Mouse (Mus musculus) heart, embryonic 10.5 days (tissue): ENCODE measurements around the gene Stat6. TPM values are rescaled to one million over a fixed set of nuclear protein-coding genes. Genes with fewer than 3 reads are reported as not detected.

Experiments
- DNase-seq: peaks from one replicate; pipeline ENCODE4 v3.0.0-alpha.2; 2017; ENCODE audit warnings: low spot score
- H3K27ac ChIP-seq: fragments of 300-500 bp; sonication (generic); 2 replicates; pipeline ENCODE4 v1.5.1; 2016; ENCODE audit warnings: mild to moderate bottlenecking
- H3K27me3 ChIP-seq: fragments of 300-500 bp; sonication (generic); 2 replicates; pipeline ENCODE4 v1.6.1; 2016; ENCODE audit warnings: mild to moderate bottlenecking; ENCODE audit not compliant: poor library complexity, insufficient read depth, severe bottlenecking
- H3K36me3 ChIP-seq: fragments of 300-500 bp; sonication (generic); 2 replicates; pipeline ENCODE4 v1.6.1; 2016; ENCODE audit warnings: mild to moderate bottlenecking, moderate library complexity
- H3K4me1 ChIP-seq: fragments of 300-500 bp; sonication (generic); 2 replicates; pipeline ENCODE4 v1.6.1; 2016; ENCODE audit warnings: mild to moderate bottlenecking
- H3K4me3 ChIP-seq: fragments of 300-500 bp; sonication (generic); 2 replicates; pipeline ENCODE4 v1.5.1; 2016; ENCODE audit warnings: mild to moderate bottlenecking, moderate library complexity
- H3K9me3 ChIP-seq: fragments of 300-500 bp; sonication (generic); 2 replicates; pipeline ENCODE4 v1.6.1; 2016; ENCODE audit warnings: mild to moderate bottlenecking, moderate library complexity
- WGBS: fragments of 180-500 bp; shearing (Covaris S2); methylation state at CpG from one replicate; pipeline ENCODE4 v1.1.7; 2016; 5-methylcytosine and 5-hydroxymethylcytosine counted together
- polyA plus RNA-seq: library from polyadenylated mRNA; unstranded; fragments of >200 nt; fragmentation: Nextera tagmentation; extraction: Ambion mirVana; gene quantifications from 2 replicates; pipeline ENCODE4 v1.2.1, GENCODE M21; 2016

The Stat6 gene
- polyA plus RNA-seq, 1 experiment from 2014 or later: 22.5 TPM

DNA sequence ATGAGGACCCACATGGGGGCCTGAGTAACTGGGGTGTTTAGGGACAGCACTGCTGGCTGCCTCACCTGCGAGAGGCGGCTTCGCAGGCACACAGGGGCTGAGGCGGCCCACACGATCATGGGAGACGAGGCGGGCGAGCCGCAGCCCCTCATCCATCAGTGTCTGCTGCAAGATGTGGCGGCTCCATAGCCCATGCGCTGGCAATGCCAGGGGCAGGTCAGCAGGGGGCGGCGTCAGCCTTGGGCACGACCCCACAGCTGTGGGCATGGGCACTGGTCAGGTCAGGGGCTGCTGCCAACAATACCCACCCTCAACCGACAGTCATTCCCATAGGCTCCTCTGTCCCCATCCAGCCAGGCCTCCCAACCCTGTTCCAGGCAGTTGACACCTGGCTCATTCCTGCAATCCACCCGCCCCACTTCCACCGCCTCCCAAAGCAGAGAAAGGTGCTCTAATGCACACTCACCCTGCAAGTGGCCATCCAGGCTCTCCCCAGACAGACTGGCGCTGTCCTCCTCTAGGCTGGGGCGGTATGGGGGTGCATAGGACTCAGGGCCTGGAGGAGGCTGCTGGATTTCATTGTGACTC lies 20.0 kb downstream of the Stat6 start:
- H3K4me3 ChIP-seq: peak overlapping the region; percentile 55
- peaks cover 39% of the 10 kb centered on the region for H3K27me3 ChIP-seq
- no peak for DNase-seq
- WGBS: 25% methylated on average over 19 of the region's 19 CpGs
- H3K27ac ChIP-seq: peak overlapping the region; percentile 82
- peaks cover 79% of the 10 kb centered on the region for H3K4me1 ChIP-seq
- H3K36me3 ChIP-seq: peaks cover 44% of the 10 kb centered on the region
- H3K9me3 ChIP-seq: no peaks in the 10 kb centered on the region

DNA sequence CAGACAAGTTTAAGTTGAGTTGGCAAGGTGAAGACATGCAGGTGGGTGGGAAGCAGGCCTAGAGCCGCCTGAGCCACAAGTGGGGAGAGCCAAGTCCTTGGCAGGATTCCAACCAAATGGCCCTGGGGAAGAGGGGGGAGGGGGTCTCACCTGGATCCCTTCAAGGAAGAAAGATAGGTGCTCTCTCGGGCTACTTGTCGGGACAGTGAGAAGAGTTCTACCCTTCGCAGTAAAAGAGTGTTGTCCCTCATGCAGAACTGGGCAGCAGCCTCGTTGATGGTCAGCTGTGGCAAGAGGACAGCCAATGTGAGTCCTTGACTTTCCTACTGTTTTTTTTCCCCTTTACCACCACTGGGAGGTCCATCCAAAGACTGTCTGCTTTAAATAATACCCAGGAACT lies 20.8 kb downstream of the Stat6 start:
- H3K27me3 ChIP-seq: peaks cover 39% of the 10 kb centered on the region
- H3K4me3 ChIP-seq: 0 out of 2 replicates have a peak overlapping the region, but pooled peaks have one; percentile 78
- DNase-seq: no peak
- no peaks in the 10 kb centered on the region for H3K9me3 ChIP-seq
- peak overlapping the region; percentile 36; the same call in 1 of the 2 replicates for H3K27ac ChIP-seq
- WGBS: 27% methylated on average over 5 of the region's 5 CpGs
- H3K36me3 ChIP-seq: peaks cover 44% of the 10 kb centered on the region
- peaks cover 82% of the 10 kb centered on the region for H3K4me1 ChIP-seq

DNA sequence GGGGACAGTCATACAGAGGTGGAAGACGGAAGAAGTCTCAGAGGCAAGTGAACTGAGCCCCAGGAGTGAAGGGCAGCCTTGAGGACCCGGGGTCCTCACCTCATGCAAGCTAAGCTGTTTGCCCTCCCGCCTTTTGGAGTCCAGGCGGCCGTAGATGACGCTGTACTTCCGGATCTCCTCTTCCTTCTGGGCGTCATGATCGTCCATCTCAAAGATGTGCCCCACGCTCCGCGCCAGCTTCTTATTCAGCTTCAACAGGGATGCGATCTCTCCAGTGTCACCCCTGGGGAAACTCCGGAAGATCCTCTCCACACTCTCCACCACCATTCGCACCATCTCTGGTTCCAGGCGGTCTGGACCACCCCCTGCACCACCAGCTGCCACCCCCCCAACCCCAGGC lies 21.4 kb downstream of the Stat6 start:
- Histone ChIP-seq H3K4me3 (peak overlapping the region; percentile 78), H3K27me3 (peaks cover 39% of the 10 kb centered on the region), H3K4me1 (peaks cover 88% of the 10 kb centered on the region), H3K27ac (peak overlapping the region; percentile 36), H3K36me3 (peaks cover 43% of the 10 kb centered on the region), H3K9me3 (no peaks in the 10 kb centered on the region)
- 40% methylated on average over 16 of the region's 16 CpGs for WGBS
- no peak for DNase-seq

DNA sequence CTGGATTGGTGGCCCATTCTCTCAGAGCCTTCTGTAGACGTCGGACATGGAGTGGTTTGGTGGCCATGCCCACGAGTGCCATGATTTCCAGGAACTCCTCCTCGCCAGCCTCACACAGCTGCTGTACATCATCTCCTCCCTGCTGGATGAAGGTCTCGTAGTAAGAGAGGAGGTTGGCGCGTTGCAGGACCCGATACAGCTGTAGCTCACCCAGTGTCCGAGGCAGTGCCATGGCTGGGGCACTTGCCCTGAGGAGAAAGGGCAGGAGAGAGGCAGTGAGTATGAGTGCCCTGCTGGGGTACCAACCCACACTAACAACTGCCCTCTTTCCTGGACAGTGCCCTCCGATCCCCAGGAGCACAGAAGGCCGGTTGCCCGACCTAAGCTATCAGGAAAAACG lies 22.1 kb downstream of the Stat6 start:
- H3K27me3 ChIP-seq: peaks cover 39% of the 10 kb centered on the region
- H3K36me3 ChIP-seq: peaks cover 36% of the 10 kb centered on the region
- 31% methylated on average over 13 of the region's 13 CpGs for WGBS
- peaks cover 92% of the 10 kb centered on the region for H3K4me1 ChIP-seq
- H3K27ac ChIP-seq: peak overlapping the region; percentile 17; the same call in 1 of the 2 replicates
- peak overlapping the region; percentile 78 for H3K4me3 ChIP-seq
- H3K9me3 ChIP-seq: no peaks in the 10 kb centered on the region
- DNase-seq: no peak

DNA sequence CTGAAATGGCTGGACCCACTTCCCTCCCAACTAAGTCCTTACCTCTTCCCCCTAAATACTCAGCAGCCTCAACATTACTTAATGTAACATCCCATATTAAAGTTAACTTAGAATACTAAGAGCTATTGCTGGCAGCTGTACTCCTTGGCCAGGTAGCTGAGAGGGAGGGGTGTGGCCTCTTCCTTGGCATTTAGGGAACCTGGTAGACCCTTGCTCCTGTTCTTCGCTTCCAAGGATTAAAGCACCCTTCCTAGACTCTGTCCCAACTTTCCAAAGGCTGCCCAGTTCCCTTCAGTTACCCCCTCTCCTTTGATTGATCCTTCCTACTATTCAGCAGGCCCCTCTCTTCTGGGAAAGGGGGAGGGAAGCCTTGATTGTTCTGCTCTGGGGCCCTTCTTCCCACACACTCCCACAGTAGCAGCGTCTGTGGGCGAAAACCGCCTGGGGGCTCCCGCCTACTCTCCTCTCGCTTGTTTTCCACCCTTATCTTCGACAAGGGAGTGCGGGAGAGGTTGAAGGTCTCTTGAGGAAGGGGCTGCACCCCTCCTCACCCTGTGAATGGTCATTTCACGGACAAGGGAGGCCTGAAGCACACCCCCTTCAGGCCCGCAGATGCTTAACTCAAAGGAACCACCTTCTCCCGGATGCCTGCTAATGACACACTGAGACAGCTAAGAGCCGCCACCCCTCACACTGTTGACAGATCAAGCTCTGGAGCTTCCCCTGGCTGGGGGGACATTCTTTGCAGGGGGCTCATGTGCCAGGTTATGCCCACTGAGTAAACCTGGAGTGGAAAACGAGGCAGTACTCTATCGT lies 22.8 kb downstream of the Stat6 start:
- peak overlapping the region; percentile 96 for H3K27ac ChIP-seq
- no peaks in the 10 kb centered on the region for H3K9me3 ChIP-seq
- WGBS: 4% methylated on average over 14 of the region's 14 CpGs
- H3K27me3 ChIP-seq: peaks cover 39% of the 10 kb centered on the region
- H3K4me3 ChIP-seq: peak overlapping the region; percentile 78
- H3K4me1 ChIP-seq: peaks cover 92% of the 10 kb centered on the region
- DNase-seq: no peak
- peaks cover 30% of the 10 kb centered on the region for H3K36me3 ChIP-seq

DNA sequence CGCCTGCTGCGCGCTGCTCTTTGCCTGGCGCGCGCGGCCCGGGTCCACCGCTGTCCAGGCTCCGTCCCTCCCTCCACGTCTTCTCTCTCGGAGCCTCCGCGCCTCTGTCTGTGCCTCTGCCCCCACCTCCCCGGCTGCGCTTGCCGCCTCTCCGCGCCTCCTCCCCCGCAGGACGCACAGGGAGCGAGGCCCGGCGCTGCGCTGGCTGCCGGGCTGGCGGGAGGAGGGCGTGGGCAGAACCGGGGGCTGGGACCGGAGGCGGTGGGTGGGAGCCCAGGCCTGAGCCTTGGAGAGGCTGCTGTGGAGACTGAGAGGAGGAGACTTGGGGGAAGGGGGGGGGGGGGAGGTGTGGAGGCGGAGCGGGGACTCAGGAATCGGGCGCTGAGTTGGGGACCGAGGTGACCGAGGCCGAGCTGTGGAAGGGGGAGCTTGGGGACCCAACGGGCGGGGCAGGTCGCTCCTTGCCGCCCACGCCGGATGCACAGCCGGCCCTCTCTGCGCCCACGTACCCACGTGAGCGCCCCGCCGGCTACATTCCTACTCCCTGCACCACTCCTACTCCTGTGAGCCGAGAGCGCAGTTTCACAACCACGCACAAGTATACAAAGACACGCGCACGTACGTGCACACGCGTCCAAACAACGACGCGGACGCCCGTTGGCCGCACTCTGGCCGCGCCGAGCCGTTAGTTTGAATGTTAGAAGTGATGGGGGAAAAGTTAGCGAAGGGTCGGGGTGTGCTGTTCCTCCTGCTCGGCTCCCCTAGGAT lies 23.9 kb downstream of the Stat6 start, which contains the start of gene Nemp1:
Nemp1 (plus strand) TSS at position 401 of the 768 bp plus-strand sequence.
- Histone ChIP-seq H3K4me3 (peak within 1 kb of the TSS; percentile 78), H3K27me3 (peaks cover 39% of the 10 kb centered on the region), H3K36me3 (peaks cover 22% of the 10 kb centered on the region), H3K9me3 (no peaks in the 10 kb centered on the region), H3K4me1 (peaks cover 80% of the 10 kb centered on the region), H3K27ac (peak within 1 kb of the TSS; percentile 96)
- under 1% methylated on average over 64 of the region's 73 CpGs for WGBS
- DNase-seq: peak; percentile 92

GRCm38 (mm10) chr10:127667269-127668092 lies 24.7 kb downstream of the Stat6 start:
- peak; percentile 94 for DNase-seq
- Histone ChIP-seq H3K4me3 (peak overlapping the region; percentile 78), H3K27me3 (peaks cover 35% of the 10 kb centered on the region), H3K27ac (peak overlapping the region; percentile 96), H3K9me3 (no peaks in the 10 kb centered on the region), H3K4me1 (peaks cover 72% of the 10 kb centered on the region), H3K36me3 (peaks cover 22% of the 10 kb centered on the region)
- WGBS: 1% methylated on average over 35 of the region's 35 CpGs

DNA sequence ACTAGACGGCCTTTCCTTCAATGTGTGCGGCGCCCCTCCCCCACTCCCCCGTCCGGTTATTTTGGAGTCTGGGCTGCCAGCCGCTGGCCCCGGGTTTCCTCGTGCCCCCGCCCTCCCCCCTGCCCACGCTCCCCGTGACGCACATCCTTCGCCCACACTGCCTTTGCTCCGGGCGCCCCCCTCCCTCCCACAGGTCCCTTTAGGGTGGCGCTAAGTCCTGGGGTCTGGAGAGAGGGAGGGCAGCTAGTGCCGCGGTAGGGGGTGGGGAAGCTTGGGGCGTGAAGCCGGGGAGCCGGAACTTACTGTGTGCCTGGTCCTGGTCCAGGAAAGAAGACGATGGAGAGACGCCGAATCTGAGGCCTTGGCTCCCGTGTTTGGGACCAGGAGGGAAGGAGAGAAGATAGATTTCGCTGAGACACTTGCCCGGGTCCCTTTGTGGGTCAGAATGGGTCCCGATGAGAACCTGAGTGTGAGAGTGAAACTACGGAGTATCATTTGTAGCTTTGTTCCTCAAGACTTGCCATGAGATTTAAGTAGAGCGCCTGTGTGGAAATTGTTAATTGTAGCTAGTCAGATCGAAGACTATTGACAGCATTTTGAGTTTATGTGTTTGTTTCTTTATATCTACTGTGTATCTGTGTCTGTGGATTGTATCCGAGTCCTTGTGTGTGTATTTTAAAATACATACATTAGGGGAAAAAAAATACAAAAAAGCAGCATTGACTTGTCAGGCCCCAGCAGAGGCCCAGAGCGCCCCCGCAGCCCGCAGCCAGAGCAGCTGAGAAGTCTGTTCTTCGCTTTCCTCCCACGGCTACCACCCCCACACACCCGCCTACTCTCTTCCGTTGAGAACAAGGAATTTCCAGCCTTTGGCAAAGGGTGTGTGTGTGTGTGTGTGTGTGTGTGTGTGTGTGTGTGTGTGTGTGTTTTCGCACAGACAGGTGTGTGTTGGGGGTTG lies 25.6 kb downstream of the Stat6 start, which contains the start of gene Nab2:
Nab2 (minus strand) TSS at position 476 of the 958 bp plus-strand sequence.
- DNase-seq: peak; percentile 86
- peak within 1 kb of the TSS; percentile 78 for H3K4me3 ChIP-seq
- H3K27me3 ChIP-seq: peaks cover 26% of the 10 kb centered on the region
- peak within 1 kb of the TSS; percentile 96 for H3K27ac ChIP-seq
- 1% methylated on average over 40 of the region's 40 CpGs for WGBS
- H3K36me3 ChIP-seq: peaks cover 16% of the 10 kb centered on the region
- peaks cover 64% of the 10 kb centered on the region for H3K4me1 ChIP-seq
- H3K9me3 ChIP-seq: no peaks in the 10 kb centered on the region

DNA sequence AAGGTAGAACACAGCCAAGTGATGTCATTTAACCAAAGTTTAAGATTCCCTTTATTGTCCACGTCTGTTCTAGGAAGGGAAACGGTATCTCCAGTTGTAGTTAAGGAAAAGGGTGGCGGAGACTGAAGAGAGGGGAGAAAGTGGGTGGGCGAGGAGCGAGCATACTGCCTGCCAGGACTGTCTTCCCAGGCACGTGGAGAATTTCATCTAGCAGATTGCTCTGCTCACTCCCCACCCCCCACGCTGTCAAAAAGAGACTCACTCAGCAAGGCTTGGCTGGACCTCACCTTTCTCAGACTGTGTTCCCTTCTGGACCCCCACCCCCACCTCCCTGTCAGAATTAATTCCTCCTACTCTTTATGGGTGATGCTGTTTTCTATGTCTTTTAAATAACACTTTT lies 26.4 kb downstream of the Stat6 start:
- Histone ChIP-seq H3K4me3 (peak overlapping the region; percentile 78), H3K4me1 (peaks cover 56% of the 10 kb centered on the region), H3K9me3 (no peaks in the 10 kb centered on the region), H3K27ac (peak overlapping the region; percentile 96), H3K36me3 (peaks cover 8% of the 10 kb centered on the region), H3K27me3 (peaks cover 18% of the 10 kb centered on the region)
- WGBS: 5% methylated on average over 7 of the region's 7 CpGs
- DNase-seq: no peak

GRCm38 (mm10) chr10:127670185-127670584 lies 27.4 kb downstream of the Stat6 start:
- 86% methylated on average over 2 of the region's 2 CpGs for WGBS
- peaks cover 46% of the 10 kb centered on the region for H3K4me1 ChIP-seq

GRCm38 (mm10) chr10:127671276-127671675 lies 28.5 kb downstream of the Stat6 start:
- Histone ChIP-seq H3K27me3 (no peaks in the 10 kb centered on the region), H3K4me3 (no peak overlapping the region), H3K36me3 (no peaks in the 10 kb centered on the region), H3K9me3 (no peaks in the 10 kb centered on the region), H3K4me1 (peaks cover 35% of the 10 kb centered on the region), H3K27ac (no peak overlapping the region)
- DNase-seq: no peak
- 28% methylated on average over 2 of the region's 2 CpGs for WGBS

More at GRCm38 (mm10) chr10:127670185-127670584, 27.4 kb downstream of the Stat6 start:
- Histone ChIP-seq H3K27me3 (peaks cover 8% of the 10 kb centered on the region), H3K27ac (no peak overlapping the region), H3K4me3 (no peak overlapping the region), H3K9me3 (no peaks in the 10 kb centered on the region), H3K36me3 (no peaks in the 10 kb centered on the region)
- no peak for DNase-seq
